Mouse (Mus musculus) ovary, postnatal 36 days (tissue): ENCODE results near the gene Lrmda.

Source experiments
- DNase-seq: peaks from one replicate; pipeline ENCODE4 v3.0.0; 2022; ENCODE audit warnings: low spot score, mixed read lengths

Lrmda gene

GRCm38 (mm10) chr14:22093124-22093523 lies 73.6 kb downstream of the Lrmda start:
- no peak for DNase-seq

GRCm38 (mm10) chr14:22101961-22102805 lies 82.7 kb downstream of the Lrmda start:
- DNase-seq, result no peak

- no peak for DNase-seq
Observed at GRCm38 (mm10) chr14:22105855-22106254, 86.3 kb downstream of the Lrmda start.

GRCm38 (mm10) chr14:22106777-22107176 lies 87.3 kb downstream of the Lrmda start:
- no peak for DNase-seq

GRCm38 (mm10) chr14:22109423-22109822 lies 89.9 kb downstream of the Lrmda start:
- no peak for DNase-seq

- no peak for DNase-seq
Observed at GRCm38 (mm10) chr14:22113463-22114361, 94.2 kb downstream of the Lrmda start.

- peak; percentile 49 for DNase-seq
Observed at GRCm38 (mm10) chr14:22114651-22115351, 95.3 kb downstream of the Lrmda start.

GRCm38 (mm10) chr14:22118096-22118495 lies 98.6 kb downstream of the Lrmda start:
- DNase-seq, result no peak

GRCm38 (mm10) chr14:22118512-22118911 lies 99.0 kb downstream of the Lrmda start:
- DNase-seq, result no peak

GRCm38 (mm10) chr14:22126276-22126675 lies 106.8 kb downstream of the Lrmda start:
- no peak for DNase-seq

- no peak for DNase-seq
Observed at GRCm38 (mm10) chr14:22126859-22127258, 107.3 kb downstream of the Lrmda start.

- DNase-seq, result no peak
Observed at GRCm38 (mm10) chr14:22130950-22131585, 111.6 kb downstream of the Lrmda start.

GRCm38 (mm10) chr14:22139281-22139680 lies 119.8 kb downstream of the Lrmda start:
- DNase-seq, result no peak

- no peak for DNase-seq
Observed at GRCm38 (mm10) chr14:22144014-22144413, 124.5 kb downstream of the Lrmda start.

GRCm38 (mm10) chr14:22145863-22146262 lies 126.4 kb downstream of the Lrmda start:
- no peak for DNase-seq

- no peak for DNase-seq
Observed at GRCm38 (mm10) chr14:22146508-22147044, 127.1 kb downstream of the Lrmda start.

GRCm38 (mm10) chr14:22147341-22148024 lies 128.0 kb downstream of the Lrmda start:
- no peak for DNase-seq

- DNase-seq, result no peak
Observed at GRCm38 (mm10) chr14:22152701-22153100, 133.2 kb downstream of the Lrmda start.

- no peak for DNase-seq
Observed at GRCm38 (mm10) chr14:22154096-22154495, 134.6 kb downstream of the Lrmda start.

GRCm38 (mm10) chr14:22155034-22155433 lies 135.5 kb downstream of the Lrmda start:
- no peak for DNase-seq

GRCm38 (mm10) chr14:22155512-22156026 lies 136.1 kb downstream of the Lrmda start:
- no peak for DNase-seq
